Mouse (Mus musculus) thymus, adult 2 months (tissue): ENCODE data around the gene Mmrn2.

ENCODE experiments used
- CTCF ChIP-seq: fragments of 200-500 bp; IDR thresholded peaks from 2 replicates; pipeline ENCODE4 v1.5.1; 2012; ENCODE audit warnings: mild to moderate bottlenecking, control low read depth, low read length, moderate library complexity, borderline replicate concordance; ENCODE audit not compliant: control insufficient read depth, poor library complexity, insufficient read depth; ENCODE audit errors: extremely low read depth
- POLR2A ChIP-seq: fragments of 200-500 bp; IDR thresholded peaks from 2 replicates; pipeline ENCODE4 v1.6.1; 2012; ENCODE audit warnings: mild to moderate bottlenecking, low read length, control low read depth, moderate library complexity; ENCODE audit not compliant: control insufficient read depth, poor library complexity, insufficient read depth; ENCODE audit errors: extremely low read depth

- no peak for TF ChIP-seq CTCF
- no peak for TF ChIP-seq POLR2A
Measured at GRCm38 (mm10) chr14:34357671-34358455, 17.4 kb upstream of the Mmrn2 start.
